Mouse (Mus musculus): ENCODE results near the gene Prkd2.

Gene Prkd2

DNA sequence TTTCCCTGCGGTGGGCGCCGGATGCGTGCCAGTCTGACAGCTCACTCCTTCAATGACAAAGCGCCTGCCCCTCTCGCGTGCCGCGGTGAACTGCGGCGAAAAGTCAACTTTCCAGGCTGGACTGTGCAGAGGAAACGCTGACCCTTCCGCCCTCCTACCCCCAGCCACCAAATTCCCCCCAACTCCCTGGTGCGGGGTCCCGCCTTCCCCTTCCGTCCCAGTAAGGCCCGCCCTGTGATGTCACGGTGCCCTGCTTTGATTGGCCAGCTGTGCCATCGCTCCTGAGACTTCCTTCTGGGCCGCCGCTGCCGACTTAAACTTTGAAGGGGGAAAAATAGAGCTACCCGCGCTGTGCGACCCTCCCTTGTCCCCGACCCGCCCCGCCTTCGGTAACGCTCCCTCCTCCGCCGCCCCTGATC lies at the start of gene Prkd2:
Prkd2 (plus strand) TSS at position 258 of the 419 bp plus-strand sequence.
- DNase-seq: peak; percentile 87

DNA sequence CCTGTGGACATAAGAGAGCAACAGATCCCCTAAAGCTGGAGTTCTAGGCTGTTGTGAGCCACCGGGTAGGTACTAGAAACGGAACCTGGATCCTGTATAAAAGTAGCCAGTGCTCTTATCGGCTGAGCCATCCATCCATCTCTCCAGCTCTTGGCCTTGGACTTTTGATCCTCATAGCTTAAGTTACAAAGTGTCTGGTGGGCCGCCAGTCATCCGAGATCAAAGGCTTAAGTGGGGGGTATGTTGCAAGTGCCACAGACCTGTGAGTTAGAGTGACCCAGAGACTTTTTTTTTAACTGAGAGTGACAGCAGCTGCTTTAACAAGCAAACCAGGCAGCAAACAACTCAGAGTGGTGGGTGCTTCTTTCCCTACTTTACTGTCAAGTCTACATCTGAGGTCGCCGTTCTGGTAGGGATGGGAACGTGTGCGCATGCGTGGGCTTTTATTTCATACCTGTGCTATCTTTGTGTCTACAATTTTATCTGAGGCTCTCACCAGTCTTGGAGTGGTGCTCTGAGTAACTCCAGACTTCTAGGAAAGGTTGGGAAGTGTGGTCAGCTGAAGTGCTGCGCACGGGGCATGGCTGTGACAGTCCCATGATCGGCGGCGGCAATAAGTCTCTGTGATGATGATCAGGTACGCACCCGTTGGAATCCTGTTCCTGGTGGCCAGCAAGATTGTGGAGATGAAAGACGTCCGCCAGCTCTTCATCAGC lies 49.5 kb upstream of the Prkd2 start:
- no peak for DNase-seq

DNA sequence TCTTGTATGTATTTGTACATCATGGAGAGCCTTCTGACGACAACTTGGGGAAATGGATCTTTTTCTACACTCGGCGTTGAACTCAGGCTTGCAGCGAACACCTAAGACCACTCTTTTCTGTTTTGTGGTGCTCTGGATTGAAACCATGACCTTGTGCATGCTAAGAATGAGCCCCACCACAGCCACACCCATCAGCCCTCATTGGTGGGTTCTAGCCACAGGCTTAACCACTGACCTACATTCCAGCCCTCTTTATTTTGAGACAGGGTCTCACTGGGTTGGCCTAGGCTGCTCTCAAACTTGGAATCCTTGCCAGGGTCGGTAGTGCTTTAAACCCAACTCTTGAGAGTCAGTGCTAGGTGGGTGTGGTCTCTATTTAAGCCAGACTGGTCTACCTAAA lies 47.8 kb upstream of the Prkd2 start:
- DNase-seq: no peak

DNA sequence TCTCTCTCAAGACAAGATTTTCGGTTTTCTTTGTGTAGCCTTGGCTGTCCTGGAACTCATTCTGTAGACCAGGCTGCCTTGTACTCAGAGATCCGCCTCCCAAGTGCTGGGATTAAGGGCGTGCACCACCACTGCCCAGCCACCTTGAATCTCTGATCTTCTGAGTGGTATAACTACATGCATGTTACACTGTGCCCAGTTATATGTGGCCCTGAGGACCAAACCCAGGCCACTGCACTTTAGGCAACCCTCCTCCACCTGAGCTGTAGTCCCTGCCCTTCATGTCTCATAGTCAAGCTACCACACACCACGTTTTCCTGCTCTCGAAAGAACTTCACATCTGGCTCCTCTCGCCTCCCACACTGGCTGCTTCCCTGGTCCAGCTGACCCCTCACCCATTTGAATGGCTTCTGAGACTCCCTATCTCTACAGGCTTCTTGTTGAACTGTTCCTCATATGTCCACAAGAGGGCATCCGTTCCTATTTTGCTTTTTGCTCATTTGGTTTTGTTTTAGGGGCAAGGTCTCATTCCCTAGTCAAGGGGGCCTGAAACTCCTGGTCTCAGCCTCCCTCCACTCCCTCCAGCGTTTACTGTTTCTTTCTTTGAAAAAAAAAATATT lies 38.2 kb upstream of the Prkd2 start:
- DNase-seq: no peak

DNA sequence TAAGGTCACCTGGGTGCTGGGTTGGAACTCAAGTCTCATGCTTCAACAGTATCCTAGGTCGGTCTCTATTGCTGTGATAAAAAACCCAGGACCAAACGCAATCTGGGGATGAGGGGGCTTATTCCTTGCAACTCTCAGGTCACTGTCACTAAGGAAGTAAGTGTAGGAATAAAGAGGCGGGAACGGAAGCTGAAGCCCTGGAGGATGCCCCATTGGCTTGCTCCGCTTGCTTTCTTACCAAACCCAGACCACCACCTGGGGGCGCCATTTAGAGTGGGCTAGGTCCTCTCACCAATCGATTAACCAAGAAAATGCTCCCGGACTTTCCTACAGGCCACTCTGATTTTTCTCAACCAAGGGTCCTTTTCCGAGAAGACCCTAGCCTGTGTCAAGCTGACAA lies 34.8 kb upstream of the Prkd2 start:
- no peak for DNase-seq

DNA sequence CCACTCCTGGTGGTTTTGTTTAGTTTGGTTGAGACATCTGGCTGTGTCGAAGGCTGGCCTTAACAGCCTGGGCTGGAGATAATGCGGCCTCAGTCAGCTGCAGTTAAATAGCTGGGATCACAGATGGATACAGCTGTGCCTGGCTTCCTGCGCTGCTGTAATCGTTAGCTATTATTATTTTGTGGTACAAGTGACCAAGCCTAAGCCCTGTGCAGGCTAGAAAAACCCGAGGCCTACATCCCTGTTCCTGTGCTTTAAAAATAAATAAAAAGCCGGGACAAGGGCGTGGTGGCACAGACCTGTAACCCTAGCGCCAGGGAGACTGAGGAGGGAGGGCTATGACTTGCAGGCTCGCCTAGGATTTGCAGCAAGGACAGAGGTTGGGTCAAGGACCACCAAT lies 34.1 kb upstream of the Prkd2 start:
- DNase-seq: no peak

DNA sequence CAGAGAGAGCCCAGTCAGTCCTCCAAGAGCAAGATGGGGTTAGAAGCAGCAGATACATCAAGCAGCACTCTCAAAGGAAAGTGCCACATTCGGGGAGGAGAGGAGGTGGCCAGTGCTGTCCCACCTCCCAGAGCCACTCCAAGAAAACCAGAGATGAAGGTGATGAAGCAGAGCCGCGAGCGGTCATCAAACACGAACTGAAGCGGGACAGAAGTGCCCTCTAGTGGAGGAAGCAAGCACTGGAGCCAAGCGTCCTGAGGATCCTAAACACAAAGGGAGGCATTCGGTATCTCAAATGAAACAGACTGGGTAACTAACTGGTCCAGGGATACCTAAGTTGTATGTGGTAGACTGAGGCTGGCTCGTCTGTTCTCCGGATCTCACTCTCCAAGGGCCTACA lies 33.0 kb upstream of the Prkd2 start:
- DNase-seq: peak; percentile 75 to 82

DNA sequence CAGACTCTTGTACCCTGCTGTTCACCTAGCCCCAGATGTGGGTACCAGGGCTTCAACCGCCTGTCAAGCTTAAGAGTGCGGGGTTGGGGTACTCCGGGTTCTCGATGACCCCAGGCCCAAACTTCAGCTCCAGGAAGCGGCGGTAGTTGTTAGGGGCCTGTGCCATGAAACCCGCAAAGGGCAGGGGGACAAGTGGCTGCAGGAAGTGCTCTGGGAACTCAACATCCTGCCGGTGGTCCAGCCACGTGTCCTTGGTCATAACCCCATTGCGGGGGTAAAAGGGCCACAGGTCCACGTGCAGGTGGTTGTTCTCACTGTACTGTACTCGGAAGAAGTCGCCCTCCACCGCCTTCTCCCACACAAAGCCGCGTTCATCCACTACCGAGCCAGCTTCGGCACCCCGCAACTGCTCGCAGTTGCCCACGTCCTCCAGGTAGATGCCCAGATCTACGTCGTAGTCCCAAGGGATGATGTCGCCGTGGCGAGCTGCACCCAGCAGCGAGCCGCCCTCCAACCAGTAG lies 32.2 kb upstream of the Prkd2 start:
- DNase-seq: no peak

DNA sequence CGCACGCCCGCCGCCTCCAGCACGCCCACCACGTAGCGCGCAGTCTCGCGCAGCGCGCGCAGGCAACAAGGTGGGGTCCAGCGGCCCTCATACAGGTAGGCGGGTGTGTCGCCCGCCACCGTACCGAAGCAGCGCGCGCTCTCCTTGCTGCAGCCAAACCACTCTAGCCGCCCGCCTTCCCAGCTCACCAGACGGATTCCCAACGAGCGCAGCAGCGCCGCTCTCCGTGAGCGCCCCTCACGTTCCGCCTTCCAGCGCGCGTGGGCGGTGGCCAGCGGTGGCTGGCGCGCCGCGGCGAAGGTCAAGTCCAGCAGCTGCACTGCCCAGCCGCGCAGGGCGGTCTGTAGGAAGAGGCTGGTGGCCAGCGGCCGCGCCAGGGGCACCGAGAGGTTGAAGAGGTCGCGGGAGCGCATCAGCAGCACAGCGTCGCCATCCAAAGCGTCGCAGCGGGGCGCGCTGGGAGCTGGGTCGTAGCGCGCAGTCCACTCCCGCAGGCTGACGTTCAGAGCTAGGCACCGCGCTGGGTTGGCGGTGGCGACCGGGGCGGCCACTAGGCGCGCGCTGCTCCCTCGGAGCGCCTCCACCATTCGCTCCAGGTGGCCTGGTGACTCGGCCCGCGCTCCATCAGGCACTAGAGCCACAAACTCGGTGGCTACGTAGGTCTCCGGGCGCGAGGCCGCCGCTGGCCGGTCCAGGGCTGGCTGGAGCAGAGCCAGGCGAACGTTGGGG lies 31.6 kb upstream of the Prkd2 start:
- DNase-seq: peak; percentile 24 to 57

DNA sequence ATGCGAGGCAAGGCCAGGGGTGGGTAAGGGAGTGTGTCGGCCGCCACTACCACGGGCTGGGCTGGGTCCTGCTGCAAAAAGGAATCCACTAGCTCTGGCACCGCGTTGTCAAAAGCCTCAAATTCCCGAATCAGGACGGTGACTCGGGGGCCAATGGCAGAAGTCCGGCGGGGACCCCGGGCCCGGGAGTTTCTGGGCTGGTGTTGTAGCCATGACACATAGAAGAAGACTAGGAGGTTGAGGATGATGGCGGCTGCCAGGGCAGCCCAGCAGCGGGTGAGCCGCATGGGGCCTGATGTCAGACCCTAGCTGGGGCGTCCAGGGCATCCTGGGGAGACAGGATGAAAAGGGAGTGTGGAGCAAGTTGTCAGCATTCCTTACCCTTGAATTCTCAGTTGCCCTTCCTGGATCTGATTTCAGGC lies 31.0 kb upstream of the Prkd2 start:
- peak in 1 of 2 experiments; percentile 41 for DNase-seq

DNA sequence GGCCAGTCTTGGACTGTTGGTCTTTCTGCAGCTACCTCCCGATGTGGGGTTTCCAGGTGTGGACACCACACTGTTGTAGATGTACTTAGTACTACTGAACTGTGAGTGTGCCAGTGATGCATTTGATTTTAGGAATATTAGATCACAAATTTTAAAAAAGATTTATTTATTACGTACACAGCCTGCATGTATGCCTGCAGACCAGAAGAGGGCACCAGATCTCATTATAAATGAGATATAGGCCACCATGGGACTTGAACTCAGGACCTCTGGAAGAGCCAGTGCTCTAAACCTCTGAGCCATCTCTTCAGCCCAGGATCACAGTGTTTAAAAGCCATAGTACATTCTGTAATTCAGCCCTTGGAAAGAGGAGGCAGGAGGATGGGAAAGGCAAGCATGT lies 30.2 kb upstream of the Prkd2 start:
- DNase-seq: no peak

DNA sequence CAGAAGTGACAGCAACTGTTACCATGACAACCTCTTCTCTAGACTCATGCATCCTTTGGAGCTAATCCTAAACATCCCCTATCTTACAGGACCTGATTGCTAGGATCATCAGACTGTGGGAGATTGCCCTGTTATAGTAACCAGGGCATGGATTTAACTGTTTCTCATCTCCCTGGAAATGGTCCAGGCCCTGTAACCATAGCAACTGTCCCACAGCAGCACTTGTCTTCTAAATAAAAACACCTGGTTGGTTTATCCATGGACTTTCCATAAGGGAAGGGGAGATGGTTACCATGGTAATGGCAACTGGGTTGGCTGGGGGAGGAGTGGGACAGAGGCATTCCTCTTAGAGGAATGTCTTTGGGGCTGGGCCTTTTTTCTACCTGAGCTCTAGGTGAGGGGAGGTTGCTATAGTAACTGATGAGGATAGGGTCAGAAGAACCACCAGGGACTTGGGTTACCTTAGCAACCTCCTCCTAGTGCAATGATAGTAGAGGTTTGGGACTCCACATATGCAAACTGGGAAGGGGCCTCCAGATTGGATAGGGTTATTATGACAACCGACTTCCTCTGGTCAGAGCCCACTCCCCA lies 27.3 kb upstream of the Prkd2 start, which contains the start of gene Strn4:
Strn4 (plus strand) TSS at position 539 of the 591 bp plus-strand sequence.
- peak in 1 of 2 experiments; percentile 33 for DNase-seq

DNA sequence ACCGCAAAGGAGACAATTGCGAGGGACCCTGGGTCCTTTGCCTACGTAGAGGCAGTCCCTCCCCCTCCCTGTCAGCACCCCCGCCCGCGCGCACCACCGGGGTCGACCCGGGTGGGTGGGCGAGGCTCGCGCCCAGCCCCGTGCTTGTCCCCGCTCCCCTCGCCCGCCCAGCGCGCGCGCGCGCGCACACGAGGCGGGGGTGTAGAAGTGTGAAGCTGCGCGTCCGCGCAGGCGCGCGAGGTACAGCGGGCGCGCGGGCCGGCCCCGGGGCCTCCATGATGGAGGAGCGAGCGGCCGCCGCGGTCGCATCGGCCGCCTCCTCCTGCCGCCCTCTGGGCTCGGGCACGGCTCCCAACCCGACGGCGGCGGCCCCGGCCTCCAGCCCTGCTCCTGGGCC lies 26.6 kb upstream of the Prkd2 start:
- peak; percentile 75 to 85 for DNase-seq

DNA sequence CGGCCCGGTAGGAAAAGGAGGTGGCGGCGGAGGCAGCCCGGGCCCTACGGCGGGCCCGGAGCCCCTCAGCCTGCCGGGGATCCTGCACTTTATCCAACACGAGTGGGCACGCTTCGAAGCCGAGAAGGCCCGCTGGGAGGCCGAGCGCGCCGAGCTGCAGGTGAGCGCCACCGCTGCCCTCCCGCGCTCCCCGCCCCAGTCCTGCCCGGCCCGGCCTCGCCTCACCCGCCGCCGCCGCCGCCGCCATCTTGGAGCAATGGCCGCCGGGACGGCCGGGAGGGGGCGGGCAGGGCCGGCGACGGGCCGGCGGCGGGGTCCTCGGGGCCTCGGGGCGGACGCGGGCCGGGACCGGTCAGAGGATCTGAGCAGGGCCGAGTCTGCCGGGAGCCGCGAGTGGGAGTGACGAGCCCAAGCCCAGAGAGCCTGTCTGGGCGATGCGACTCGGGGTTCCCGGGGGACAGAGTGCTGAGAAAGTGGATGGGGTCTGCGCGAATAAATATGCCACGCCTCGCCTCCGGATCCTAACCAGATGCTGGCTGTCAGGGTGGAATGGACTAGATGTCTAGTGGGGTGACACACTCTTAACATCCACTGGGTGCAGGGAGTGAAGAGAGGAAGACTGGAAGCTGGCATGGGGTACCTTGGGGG lies 26.1 kb upstream of the Prkd2 start, which contains the start of gene Fkrp:
Fkrp (minus strand) TSS at position 258 of the 648 bp plus-strand sequence.
- DNase-seq: peak; percentile 66 to 67

DNA sequence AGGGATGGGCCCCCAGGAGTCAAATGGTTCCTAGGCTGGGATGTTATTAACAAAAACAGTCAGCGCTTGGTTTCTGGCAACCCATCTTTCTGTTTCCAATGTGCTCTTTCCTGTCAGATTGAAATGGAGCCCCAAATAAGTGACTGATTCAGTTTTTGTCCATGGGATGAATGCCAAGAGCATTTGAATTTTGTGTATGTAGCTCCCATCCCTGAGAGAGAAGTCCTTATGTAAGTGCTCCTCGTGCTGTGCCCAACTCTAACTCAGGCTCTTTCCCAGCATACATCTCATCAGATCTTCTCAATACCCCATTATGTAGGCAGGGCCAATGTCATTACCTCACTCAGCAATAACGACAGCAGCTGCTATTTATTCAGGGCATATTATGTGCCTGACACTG lies 25.0 kb upstream of the Prkd2 start:
- no peak for DNase-seq

DNA sequence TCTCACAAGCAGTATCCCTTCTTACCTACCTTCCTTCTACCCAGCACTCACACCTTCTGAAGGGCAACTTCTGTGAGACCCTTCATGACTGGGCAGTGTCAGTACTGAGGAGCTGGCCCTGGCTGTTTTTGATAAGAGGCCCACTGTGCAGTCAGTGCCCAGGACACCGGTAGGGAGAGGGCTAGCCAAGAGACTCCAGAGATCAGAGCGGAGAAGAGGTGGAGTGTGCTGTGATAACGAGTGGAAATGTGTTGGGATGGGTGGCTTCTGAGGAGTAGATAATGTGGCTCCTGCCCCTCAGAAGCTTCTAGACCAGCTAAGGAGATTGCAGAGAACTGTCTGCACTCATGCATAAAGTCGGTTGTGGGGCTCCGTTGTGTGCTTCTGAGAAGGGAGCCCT lies 22.9 kb upstream of the Prkd2 start:
- no peak for DNase-seq

DNA sequence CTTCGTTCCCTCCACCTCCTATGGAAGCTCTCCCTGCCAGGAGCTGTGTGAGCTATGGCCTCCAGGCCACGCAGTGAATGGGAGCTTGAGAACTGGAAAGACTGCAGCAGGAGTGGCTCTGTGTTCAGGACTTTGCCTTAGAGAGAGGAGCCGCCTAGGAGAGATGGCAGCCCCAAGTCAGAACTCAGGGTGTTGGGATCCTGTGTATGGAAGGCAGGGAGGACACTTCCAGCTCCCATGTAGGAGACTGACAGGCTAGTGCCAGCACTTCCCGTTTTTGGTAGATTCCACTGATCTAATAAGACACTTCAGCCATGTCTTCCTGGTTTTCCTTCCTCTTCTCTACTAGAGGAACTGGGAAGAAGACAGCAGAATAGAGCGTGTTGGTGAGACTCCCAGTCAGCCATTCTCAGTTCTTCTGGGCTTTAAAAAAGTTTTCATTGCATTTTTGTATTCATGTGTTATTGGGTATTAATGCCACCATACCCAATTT lies 22.4 kb upstream of the Prkd2 start:
- DNase-seq: no peak

DNA sequence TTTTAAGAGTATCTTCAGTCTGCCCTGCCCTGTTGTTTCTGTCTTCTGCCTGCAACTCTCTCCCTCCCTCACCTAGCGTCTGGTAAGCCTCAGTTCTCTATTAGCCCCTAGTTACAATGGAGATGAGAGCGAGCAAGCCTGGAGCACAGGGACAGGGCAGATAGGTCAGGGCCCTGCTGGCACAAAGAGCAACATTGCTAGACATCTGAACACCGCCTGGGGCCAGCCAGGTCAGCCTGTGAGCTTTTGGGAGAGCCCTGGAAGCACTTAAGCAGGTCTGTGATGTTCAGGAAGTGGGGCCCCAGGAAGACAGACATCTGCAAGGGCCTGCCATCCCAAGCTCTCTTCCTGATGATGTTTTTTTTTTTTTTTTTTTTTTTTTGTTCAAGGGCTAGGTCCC lies 21.6 kb upstream of the Prkd2 start:
- no peak for DNase-seq

DNA sequence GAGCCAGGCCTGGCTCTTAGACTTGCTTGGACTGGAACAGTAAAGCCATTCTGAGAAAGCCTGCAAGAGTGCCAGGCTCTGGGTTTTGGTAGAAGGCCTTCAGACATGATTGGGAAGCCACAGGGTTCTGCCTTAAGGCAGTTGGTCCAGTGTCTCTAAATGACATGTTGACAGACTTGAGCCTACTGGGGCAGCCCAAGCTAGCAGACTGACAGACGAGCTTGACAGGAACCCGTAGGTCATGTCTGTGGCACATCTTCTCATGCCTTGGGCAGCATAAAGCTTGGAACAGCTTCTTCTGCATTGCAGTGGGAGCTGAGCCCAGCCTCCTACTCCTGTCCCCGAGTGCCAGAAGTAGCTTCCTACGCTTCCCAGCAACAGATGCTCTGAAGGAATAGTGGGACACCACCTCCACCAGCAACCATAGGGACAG lies 21.0 kb upstream of the Prkd2 start:
- DNase-seq: peak; percentile 34 to 38

DNA sequence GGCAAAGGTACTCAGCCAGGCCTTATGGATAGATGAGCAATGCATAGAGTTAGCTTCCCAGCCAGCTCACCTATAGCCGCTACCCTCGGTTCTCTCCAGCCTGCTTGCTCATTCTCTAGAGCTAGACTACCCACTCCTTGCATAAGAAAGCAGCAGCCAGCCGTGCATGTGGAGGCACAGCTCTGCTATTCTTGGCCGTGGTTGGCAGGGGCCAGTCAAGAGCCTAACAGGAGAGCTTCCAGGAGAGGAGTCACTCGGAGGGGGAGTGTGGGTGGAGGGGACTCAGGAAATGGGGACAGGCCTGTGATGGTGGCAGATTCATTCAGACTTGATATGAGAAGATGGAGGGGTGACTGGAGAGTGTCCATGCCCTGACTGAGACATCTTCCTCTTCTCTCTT lies 19.0 kb upstream of the Prkd2 start:
- peak; percentile 33 to 40 for DNase-seq

DNA sequence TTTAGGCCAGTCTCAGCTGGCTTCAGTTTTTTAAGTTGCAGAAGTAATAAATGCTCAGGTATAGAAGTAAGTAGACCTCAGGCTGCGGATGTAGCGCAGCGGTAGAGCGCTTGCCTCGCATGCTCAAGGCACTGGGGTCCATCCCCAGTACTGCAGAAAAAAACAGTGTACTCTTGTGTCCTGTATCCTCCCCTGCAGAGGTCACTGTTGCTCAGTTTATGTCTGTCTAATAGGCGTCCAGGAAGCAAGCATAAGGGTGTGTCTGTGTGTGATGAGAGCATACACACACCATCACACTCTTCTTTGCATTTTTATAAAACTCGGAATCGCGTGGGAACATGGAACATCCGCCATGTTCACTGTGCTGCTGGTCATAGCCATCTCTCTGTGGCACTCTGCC lies 16.9 kb upstream of the Prkd2 start:
- DNase-seq: no peak

DNA sequence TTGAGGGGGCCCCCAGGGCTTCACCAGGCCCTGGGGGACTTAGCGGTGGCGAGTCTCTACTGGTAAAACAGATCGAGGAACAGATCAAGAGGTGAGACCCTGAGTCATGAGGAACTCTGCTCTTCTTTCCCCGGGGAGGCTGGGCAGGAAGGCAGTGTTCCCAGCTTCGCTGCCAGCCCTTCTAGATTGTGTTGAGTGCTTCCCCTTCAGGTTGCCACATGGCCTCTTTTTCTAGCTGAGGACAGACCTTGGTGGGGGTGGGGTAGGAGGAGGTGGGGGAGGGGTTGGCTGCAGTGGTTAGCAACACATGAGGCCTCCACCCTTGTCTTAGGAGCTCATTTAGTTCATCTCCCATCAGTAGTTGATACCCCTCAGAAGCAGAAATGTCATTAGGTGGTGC lies 16.1 kb upstream of the Prkd2 start:
- DNase-seq: no peak

Data from cerebellum, postnatal 36 days (tissue).